10 mouse cellular contexts compared by ENCODE assay signal in the genomic region with DNA sequence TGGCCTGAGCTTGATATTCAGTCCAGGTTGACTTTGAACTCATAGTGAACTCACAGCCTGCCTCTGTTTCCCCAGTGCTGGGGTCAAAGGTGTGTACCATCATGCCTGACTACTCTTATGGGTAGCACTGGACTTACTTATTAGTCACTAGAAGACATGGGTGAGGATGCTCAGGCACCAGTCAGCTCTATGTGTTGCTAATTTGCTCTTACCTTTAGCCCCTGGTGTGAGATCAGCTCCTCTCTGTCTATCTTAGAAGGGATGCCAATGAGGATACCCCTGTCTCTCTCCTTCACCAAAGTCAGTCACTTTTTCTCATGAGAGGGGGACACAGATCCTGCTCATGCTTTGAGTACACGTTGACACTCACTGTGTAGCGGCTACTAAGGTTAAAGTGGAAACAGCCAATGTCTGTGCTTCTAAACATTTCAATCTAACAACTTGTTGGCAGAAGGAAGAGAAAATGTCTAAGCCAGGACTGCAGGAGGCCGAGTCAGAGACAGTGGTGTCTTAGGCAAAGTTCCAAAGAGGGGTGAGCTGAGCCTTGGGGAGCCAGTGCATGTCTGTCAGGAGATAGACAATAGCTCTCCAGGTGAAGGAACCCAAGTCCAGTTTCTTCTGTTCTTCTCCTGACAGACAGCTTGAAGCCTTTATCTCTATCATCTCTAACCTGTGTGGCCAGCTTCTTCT.
"Had no signal": no experiment of that assay in that cellular context is flagged by ENCODE, and none has a peak within 500 bp of the region (broad histone marks: within the 10 kb centered on the region; RNA-seq: fewer than 3 reads in every experiment).

No protein-coding gene starts in this region.

- H3K27me3 ChIP-seq: kidney, embryonic 15.5 days; stomach, embryonic 15.5 days had no signal

- ATAC-seq: intestine, embryonic 16.5 days; liver, embryonic 12.5 days had no signal

- DNase-seq: midbrain, embryonic 14.5 days; retina, postnatal 1 day; thymus, postnatal 36 days had no signal

- H3K9ac ChIP-seq: kidney, embryonic 15.5 days; liver, embryonic 12.5 days; neural tube, embryonic 13.5 days; stomach, embryonic 15.5 days had no signal

- H3K27ac ChIP-seq: kidney, embryonic 15.5 days; left cerebral cortex, adult 2 months; limb, embryonic 10.5 days; liver, embryonic 12.5 days; neural tube, embryonic 13.5 days; stomach, embryonic 15.5 days had no signal

- H3K9me3 ChIP-seq: kidney, embryonic 15.5 days; limb, embryonic 10.5 days; liver, embryonic 12.5 days; neural tube, embryonic 13.5 days; stomach, embryonic 15.5 days had no signal

- H3K4me2 ChIP-seq: kidney, embryonic 15.5 days; liver, embryonic 12.5 days; neural tube, embryonic 13.5 days; stomach, embryonic 15.5 days had no signal

- H3K4me3 ChIP-seq: kidney, embryonic 15.5 days; left cerebral cortex, adult 2 months; limb, embryonic 10.5 days; liver, embryonic 12.5 days; neural tube, embryonic 13.5 days; stomach, embryonic 15.5 days had no signal

- H3K36me3 ChIP-seq: kidney, embryonic 15.5 days; limb, embryonic 10.5 days; liver, embryonic 12.5 days; neural tube, embryonic 13.5 days; stomach, embryonic 15.5 days had no signal
